Mouse (Mus musculus): Measurements from ENCODE around the gene Ablim2. TPM values are rescaled to one million over a fixed set of nuclear protein-coding genes. Genes with fewer than 3 reads are reported as not detected.

The Ablim2 gene
- polyA plus RNA-seq, 1 experiment: 5.1 TPM

- no peak for TF ChIP-seq POLR2A (IDR thresholded peaks at IDR 0.05; ENCODE audit: low read depth, low read length)
- Histone ChIP-seq H3K4me3 (ENCODE audit: extremely low read depth, insufficient read depth, insufficient read length) (no peak overlapping the region), H3K36me3 (ENCODE audit: control insufficient read depth, insufficient read depth, low read length) (no peaks in the 10 kb centered on the region), H3K27me3 (ENCODE audit: control insufficient read depth, insufficient read depth, low read length) (no peaks in the 10 kb centered on the region), H3K4me1 (ENCODE audit: control insufficient read depth, insufficient read depth, insufficient read length) (no peaks in the 10 kb centered on the region), H3K27ac (ENCODE audit: insufficient read depth, low read length) (no peak overlapping the region)
- no peak for DNase-seq (ENCODE audit: low read depth in 1 of 2, low spot score in 2 of 2)
- WGBS: 32% methylated on average over 13 of the region's 13 CpGs
Observed at GRCm38 (mm10) chr5:35773274-35774136, 15.8 kb downstream of the Ablim2 start.

GRCm38 (mm10) chr5:35774137-35774424 is 16.4 kb downstream of the Ablim2 start:
- Histone ChIP-seq H3K27ac (ENCODE audit: insufficient read depth, low read length) (no peak overlapping the region), H3K36me3 (ENCODE audit: control insufficient read depth, insufficient read depth, low read length) (no peaks in the 10 kb centered on the region), H3K27me3 (ENCODE audit: control insufficient read depth, insufficient read depth, low read length) (no peaks in the 10 kb centered on the region), H3K4me1 (ENCODE audit: control insufficient read depth, insufficient read depth, insufficient read length) (no peaks in the 10 kb centered on the region), H3K4me3 (ENCODE audit: extremely low read depth, insufficient read depth, insufficient read length) (no peak overlapping the region)
- WGBS: 10% methylated on average over 6 of the region's 6 CpGs
- TF ChIP-seq POLR2A (IDR thresholded peaks at IDR 0.05; ENCODE audit: low read depth, low read length) (no peak), CTCF (IDR thresholded peaks at IDR 0.05; ENCODE audit: extremely low read depth, insufficient read depth, insufficient read length, insufficient replicate concordance) (no peak)
- DNase-seq (ENCODE audit: low read depth in 1 of 2, low spot score in 2 of 2): no peak

- Histone ChIP-seq H3K4me1 (ENCODE audit: control insufficient read depth, insufficient read depth, insufficient read length) (no peaks in the 10 kb centered on the region), H3K36me3 (ENCODE audit: control insufficient read depth, insufficient read depth, low read length) (no peaks in the 10 kb centered on the region), H3K27me3 (ENCODE audit: control insufficient read depth, insufficient read depth, low read length) (no peaks in the 10 kb centered on the region), H3K27ac (ENCODE audit: insufficient read depth, low read length) (no peak overlapping the region), H3K4me3 (ENCODE audit: extremely low read depth, insufficient read depth, insufficient read length) (no peak overlapping the region)
- 85% methylated on average over 3 of the region's 3 CpGs for WGBS
- TF ChIP-seq POLR2A (IDR thresholded peaks at IDR 0.05; ENCODE audit: low read depth, low read length) (no peak), CTCF (IDR thresholded peaks at IDR 0.05; ENCODE audit: extremely low read depth, insufficient read depth, insufficient read length, insufficient replicate concordance) (no peak)
- no peak for DNase-seq (ENCODE audit: low read depth in 1 of 2, low spot score in 2 of 2)
Observed at GRCm38 (mm10) chr5:35781116-35781515, 23.4 kb downstream of the Ablim2 start.

- Histone ChIP-seq H3K4me1 (ENCODE audit: control insufficient read depth, insufficient read depth, insufficient read length) (no peaks in the 10 kb centered on the region), H3K27me3 (ENCODE audit: control insufficient read depth, insufficient read depth, low read length) (no peaks in the 10 kb centered on the region), H3K27ac (ENCODE audit: insufficient read depth, low read length) (no peak overlapping the region), H3K36me3 (ENCODE audit: control insufficient read depth, insufficient read depth, low read length) (no peaks in the 10 kb centered on the region), H3K4me3 (ENCODE audit: extremely low read depth, insufficient read depth, insufficient read length) (no peak overlapping the region)
- 73% methylated on average over 10 of the region's 10 CpGs for WGBS
- no peak for DNase-seq (ENCODE audit: low read depth in 1 of 2, low spot score in 2 of 2)
- TF ChIP-seq CTCF (IDR thresholded peaks at IDR 0.05; ENCODE audit: extremely low read depth, insufficient read depth, insufficient read length, insufficient replicate concordance): no peak
- no peak for TF ChIP-seq POLR2A (IDR thresholded peaks at IDR 0.05; ENCODE audit: low read depth, low read length)
Observed at GRCm38 (mm10) chr5:35782648-35783180, 25.0 kb downstream of the Ablim2 start.

GRCm38 (mm10) chr5:35785853-35786252 is 28.2 kb downstream of the Ablim2 start:
- 39% methylated on average over 7 of the region's 7 CpGs for WGBS
- no peaks in the 10 kb centered on the region for H3K27me3 ChIP-seq (ENCODE audit: control insufficient read depth, insufficient read depth, low read length)
- H3K4me3 ChIP-seq (ENCODE audit: extremely low read depth, insufficient read depth, insufficient read length): no peak overlapping the region
- H3K27ac ChIP-seq (ENCODE audit: insufficient read depth, low read length): no peak overlapping the region
- no peaks in the 10 kb centered on the region for H3K4me1 ChIP-seq (ENCODE audit: control insufficient read depth, insufficient read depth, insufficient read length)
- no peak for TF ChIP-seq CTCF (IDR thresholded peaks at IDR 0.05; ENCODE audit: extremely low read depth, insufficient read depth, insufficient read length, insufficient replicate concordance)
- no peak for TF ChIP-seq POLR2A (IDR thresholded peaks at IDR 0.05; ENCODE audit: low read depth, low read length)
- H3K36me3 ChIP-seq (ENCODE audit: control insufficient read depth, insufficient read depth, low read length): no peaks in the 10 kb centered on the region
- DNase-seq (ENCODE audit: low read depth in 1 of 2, low spot score in 2 of 2): no peak

- no peak for DNase-seq (ENCODE audit: low read depth in 1 of 2, low spot score in 2 of 2)
- 92% methylated on average over 12 of the region's 12 CpGs for WGBS
- no peak overlapping the region for H3K27ac ChIP-seq (ENCODE audit: insufficient read depth, low read length)
- H3K27me3 ChIP-seq (ENCODE audit: control insufficient read depth, insufficient read depth, low read length): no peaks in the 10 kb centered on the region
- TF ChIP-seq POLR2A (IDR thresholded peaks at IDR 0.05; ENCODE audit: low read depth, low read length): no peak
- no peak for TF ChIP-seq CTCF (IDR thresholded peaks at IDR 0.05; ENCODE audit: extremely low read depth, insufficient read depth, insufficient read length, insufficient replicate concordance)
- H3K4me1 ChIP-seq (ENCODE audit: control insufficient read depth, insufficient read depth, insufficient read length): no peaks in the 10 kb centered on the region
- no peaks in the 10 kb centered on the region for H3K36me3 ChIP-seq (ENCODE audit: control insufficient read depth, insufficient read depth, low read length)
- no peak overlapping the region for H3K4me3 ChIP-seq (ENCODE audit: extremely low read depth, insufficient read depth, insufficient read length)
Observed at GRCm38 (mm10) chr5:35787847-35788246, 30.2 kb downstream of the Ablim2 start.

- Histone ChIP-seq H3K36me3 (ENCODE audit: control insufficient read depth, insufficient read depth, low read length) (no peaks in the 10 kb centered on the region), H3K27me3 (ENCODE audit: control insufficient read depth, insufficient read depth, low read length) (no peaks in the 10 kb centered on the region), H3K4me1 (ENCODE audit: control insufficient read depth, insufficient read depth, insufficient read length) (no peaks in the 10 kb centered on the region), H3K4me3 (ENCODE audit: extremely low read depth, insufficient read depth, insufficient read length) (no peak overlapping the region), H3K27ac (ENCODE audit: insufficient read depth, low read length) (no peak overlapping the region)
- 83% methylated on average over 6 of the region's 6 CpGs for WGBS
- TF ChIP-seq CTCF (IDR thresholded peaks at IDR 0.05; ENCODE audit: extremely low read depth, insufficient read depth, insufficient read length, insufficient replicate concordance) (no peak), POLR2A (IDR thresholded peaks at IDR 0.05; ENCODE audit: low read depth, low read length) (no peak)
- DNase-seq (ENCODE audit: low read depth in 1 of 2, low spot score in 2 of 2): no peak
Observed at GRCm38 (mm10) chr5:35788719-35789118, 31.0 kb downstream of the Ablim2 start.

All from spleen, adult 2 months (tissue).